Mouse (Mus musculus) bone marrow macrophage, adult 2 months (primary cell): ENCODE measurements at regions not wholly inside any gene's neighbourhood (a gene's known extent, or its start where the extent isn't known, plus 50 kb on each side); places are given as distances from the start of the nearest gene placed in this dataset.

Experiments
- CTCF ChIP-seq: IDR thresholded peaks from 2 replicates; pipeline ENCODE4 v1.5.1; 2012; ENCODE audit warnings: low read depth, mild to moderate bottlenecking, low read length, moderate library complexity
- POLR2A ChIP-seq: IDR thresholded peaks from 2 replicates; pipeline ENCODE4 v1.6.1; 2012; ENCODE audit warnings: mild to moderate bottlenecking, low read depth, low read length, borderline replicate concordance

DNA sequence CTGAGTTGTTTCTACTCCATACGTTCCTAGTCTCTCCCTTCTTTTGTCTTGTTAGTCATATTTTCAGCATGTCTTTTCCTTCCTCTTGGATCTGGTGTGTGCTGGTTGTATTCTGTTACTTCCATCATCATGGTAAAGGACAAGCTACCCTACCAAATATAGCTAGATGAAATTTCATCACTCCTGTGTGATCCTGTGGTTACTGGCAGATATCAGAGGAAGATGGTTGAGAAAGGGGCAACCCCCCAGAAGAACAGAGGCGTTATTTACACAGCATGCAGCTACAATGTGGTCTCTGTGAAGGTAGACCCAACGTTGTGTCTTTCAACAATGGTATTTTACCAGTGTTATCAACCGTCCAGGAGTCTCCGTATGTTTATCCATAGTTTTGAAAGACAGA, 52.8 kb upstream of the Adgrl4 start:
- no peak for TF ChIP-seq CTCF
- no peak for TF ChIP-seq POLR2A
